Comparison of ENCODE assay signal across 8 mouse cellular contexts in the genomic region with DNA sequence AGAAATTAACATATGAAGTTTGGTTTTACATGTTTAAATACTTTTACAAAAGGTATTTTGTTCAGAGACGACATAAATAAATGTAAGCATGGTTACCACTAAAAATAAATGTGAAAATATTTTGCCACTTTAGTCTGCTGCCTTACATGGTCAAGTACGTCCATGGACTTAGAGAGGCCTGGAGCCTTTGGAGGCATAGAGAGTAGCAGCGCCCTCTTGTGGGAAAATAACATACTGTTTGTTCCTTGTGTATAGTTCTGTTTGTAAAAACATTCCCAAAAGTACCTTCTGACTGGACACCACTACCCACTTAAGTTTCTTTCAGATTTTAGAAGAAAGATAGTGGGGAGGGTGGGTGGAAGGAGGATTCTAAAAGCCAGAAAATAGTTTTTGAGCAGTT. TPM values are rescaled to one million over a fixed set of nuclear protein-coding genes. Genes with fewer than 3 reads are reported as not detected.
DNase-seq lines count a peak whose midpoint lies in the region; ATAC-seq and TF ChIP-seq lines count a peak whose summit lies in the region.

No protein-coding gene starts in this region.

- TF ChIP-seq EP300 in ES-Bruce4 (IDR thresholded peaks at IDR 0.05; ENCODE audit: insufficient read depth, low read depth, low read length): no peak

- WGBS in cerebellum, adult 2 months: 46% methylated on average over 3 of the region's 3 CpGs

- H3K9me3 ChIP-seq in ES-Bruce4 (replicated peaks; ENCODE audit: control insufficient read depth, insufficient read depth, low read length, poor library complexity, severe bottlenecking): no peaks in the 10 kb centered on the region

- no peak overlapping the region for H3K9ac ChIP-seq in ES-Bruce4 (ENCODE audit: low read depth, poor library complexity, severe bottlenecking)

- no peak for TF ChIP-seq POLR2A in cerebellum, adult 2 months (IDR thresholded peaks at IDR 0.05; ENCODE audit: borderline replicate concordance, insufficient read depth, low read length)
- no peak for TF ChIP-seq POLR2A in ES-Bruce4 (IDR thresholded peaks at IDR 0.05; ENCODE audit: insufficient read depth, low read length)
- no peak for TF ChIP-seq POLR2A in cortical plate, adult 2 months (IDR thresholded peaks at IDR 0.05; ENCODE audit: extremely low read depth, insufficient read depth, low read length)

- H3K4me1 ChIP-seq in cerebellum, adult 2 months (ENCODE audit: control insufficient read depth, insufficient read depth, low read length): no peaks in the 10 kb centered on the region
- peaks cover 11% of the 10 kb centered on the region for H3K4me1 ChIP-seq in ES-Bruce4 (ENCODE audit: control insufficient read depth, insufficient read depth, low read length)
- H3K4me1 ChIP-seq in cortical plate, adult 2 months (ENCODE audit: control insufficient read depth, insufficient read depth, low read length): peaks cover 3% of the 10 kb centered on the region

- no peak overlapping the region for H3K4me3 ChIP-seq in cerebellum, adult 2 months (replicated peaks; ENCODE audit: insufficient read depth, low read depth, low read length)
- H3K4me3 ChIP-seq in left cerebral cortex, adult 2 months: no peak overlapping the region
- no peak overlapping the region for H3K4me3 ChIP-seq in ES-Bruce4 (ENCODE audit: low read depth, low read length)
- no peak overlapping the region for H3K4me3 ChIP-seq in cortical plate, adult 2 months (ENCODE audit: insufficient read depth, low read length)

- peaks cover 38% of the 10 kb centered on the region for H3K36me3 ChIP-seq in ES-Bruce4 (ENCODE audit: control insufficient read depth, insufficient read depth, low read length, poor library complexity, severe bottlenecking)

- DNase-seq in cerebellum, adult 2 months: peak in 1 of 2 experiments; percentile 30
- no peak for DNase-seq in left cerebral cortex, adult 2 months (ENCODE audit: extremely low spot score in 1 of 2, low spot score in 2 of 2)
- DNase-seq in left cerebral cortex, adult 8-10 months (ENCODE audit: low spot score in 2 of 2): no peak
- DNase-seq in lung, postnatal 25 days (ENCODE audit: low spot score): peak; percentile 64
- no peak for DNase-seq in testis, postnatal 14 days (ENCODE audit: low spot score)

- TF ChIP-seq CTCF in cerebellum, adult 2 months (IDR thresholded peaks at IDR 0.05; ENCODE audit: borderline replicate concordance, insufficient read depth, low read depth, low read length): peak; percentile 49; the same call in 1 of the 2 replicates
- peak; percentile 73 for TF ChIP-seq CTCF in left cerebral cortex, adult 2 months (IDR thresholded peaks at IDR 0.05)
- TF ChIP-seq CTCF in ES-Bruce4 (IDR thresholded peaks at IDR 0.05; ENCODE audit: low read depth, low read length): peak; percentile 31
- peak; percentile 49 for TF ChIP-seq CTCF in cortical plate, adult 2 months (IDR thresholded peaks at IDR 0.05; ENCODE audit: extremely low read depth, insufficient read depth, low read length)

- H3K27me3 ChIP-seq in cerebellum, adult 2 months (ENCODE audit: control insufficient read depth, insufficient read depth, low read length): no peaks in the 10 kb centered on the region
- no peaks in the 10 kb centered on the region for H3K27me3 ChIP-seq in ES-Bruce4 (ENCODE audit: control insufficient read depth, insufficient read depth, low read length, poor library complexity, severe bottlenecking)

- ATAC-seq in cerebellum, adult (ENCODE audit: insufficient number of reproducible peaks, low FRiP score, low TSS enrichment): no peak

- intact Hi-C loops in left cerebral cortex, adult 2 months (cut with DNase I): no loop called here

- no peak overlapping the region for H3K27ac ChIP-seq in cerebellum, adult 2 months (ENCODE audit: insufficient read depth, low read length)
- H3K27ac ChIP-seq in left cerebral cortex, adult 2 months: no peak overlapping the region
- no peak overlapping the region for H3K27ac ChIP-seq in ES-Bruce4 (ENCODE audit: insufficient read depth, low read length)
- no peak overlapping the region for H3K27ac ChIP-seq in cortical plate, adult 2 months (ENCODE audit: insufficient read depth, low read length)

RNA-seq across cellular contexts. Expression of a gene that starts 34.0 kb away (rescaled TPM):
- polyA plus RNA-seq in cerebellum, adult 2 months (2012; rRNA removed): 70.4 and 71.6 TPM in 2 replicates
- 10 to 100 TPM; 86.4 to 91.3 TPM for total RNA-seq in left cerebral cortex, adult 2 months (2021)
- total RNA-seq in left cerebral cortex, adult 8-10 months (2022): 10 to 100 TPM; 81.7 to 89.5 (median 85.7) TPM
- polyA plus RNA-seq in ES-Bruce4 (2011; ENCODE audit: insufficient read depth, insufficient read length, low read depth, missing spikeins): 96.6 and 98.3 TPM in 2 replicates
- polyA plus RNA-seq in cortical plate, adult 2 months (2012; rRNA removed): 67.7 and 71.4 TPM in 2 replicates

RNA-seq across cellular contexts. Expression of a gene that starts 52.6 kb away (rescaled TPM):
- 2.4 and 3.3 TPM in 2 replicates for polyA plus RNA-seq in cerebellum, adult 2 months (2012; rRNA removed)
- 10 to 100 TPM; 61.9 to 76.6 TPM for total RNA-seq in left cerebral cortex, adult 2 months (2021)
- 10 to 100 TPM; 52.4 to 55.5 (median 53.9) TPM for total RNA-seq in left cerebral cortex, adult 8-10 months (2022)
- polyA plus RNA-seq in ES-Bruce4 (2011; ENCODE audit: insufficient read depth, insufficient read length, low read depth, missing spikeins): 1.9 and 3.2 TPM in 2 replicates
- polyA plus RNA-seq in cortical plate, adult 2 months (2012; rRNA removed): 12.8 and 14.8 TPM in 2 replicates
